Mouse (Mus musculus) CH12.LX (cell line): ENCODE data around the gene Stard8.

Experiments used
- CTCF ChIP-seq, 2 experiments: IDR thresholded peaks in 1 of 2; conservative IDR thresholded peaks in 1 of 2; 2 replicates each; pipeline ENCODE4 v1.5.1; 2011 to 2012; ENCODE audit warnings: low read depth in 2 of 2, low read length in 2 of 2, improper control_type of control experiment in 1 of 2, inconsistent platforms in 1 of 2, mild to moderate bottlenecking in 1 of 2, moderate library complexity in 1 of 2
- POLR2A ChIP-seq: IDR thresholded peaks from 2 replicates; pipeline ENCODE4 v1.6.1; 2011; ENCODE audit warnings: low read depth, mild to moderate bottlenecking, improper control_type of control experiment, low read length
- USF1 ChIP-seq: IDR thresholded peaks from 2 replicates; pipeline ENCODE4 v1.6.1; 2014; ENCODE audit warnings: low read depth, mild to moderate bottlenecking, inconsistent platforms, low read length, improper control_type of control experiment
- ZNF384 ChIP-seq: IDR thresholded peaks from 2 replicates; pipeline ENCODE4 v1.6.1; 2012; ENCODE audit warnings: low read depth, low read length, improper control_type of control experiment, inconsistent platforms

DNA sequence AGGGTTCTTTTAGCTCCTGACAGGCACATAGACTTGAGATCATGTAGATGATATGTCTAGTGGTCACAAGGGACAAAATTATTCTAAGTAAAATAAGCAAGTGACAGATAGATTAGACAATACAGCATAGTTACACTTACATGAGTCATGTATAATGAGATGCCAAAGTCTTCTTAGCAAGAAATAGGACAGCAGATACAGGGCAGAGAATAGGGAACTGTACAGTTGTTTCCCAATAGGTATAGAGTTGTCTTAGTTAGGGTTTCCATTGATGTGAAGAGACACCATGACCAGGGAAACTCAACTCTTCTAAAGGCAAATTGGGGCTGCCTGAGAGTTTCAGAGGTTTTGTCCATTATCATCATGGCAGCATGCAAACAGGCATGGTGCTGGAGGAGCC, 39.3 kb upstream of the Stard8 start:
- TF ChIP-seq CTCF (conservative IDR thresholded peaks at IDR 0.05 in 1 of 2, IDR thresholded peaks at IDR 0.05 in 1 of 2; ENCODE audit: low read depth in 2 of 2, low read length in 2 of 2) (no peak), USF1 (no peak), POLR2A (no peak), ZNF384 (no peak)
